ENCODE assay signal across 15 mouse cellular contexts in the genomic region with DNA sequence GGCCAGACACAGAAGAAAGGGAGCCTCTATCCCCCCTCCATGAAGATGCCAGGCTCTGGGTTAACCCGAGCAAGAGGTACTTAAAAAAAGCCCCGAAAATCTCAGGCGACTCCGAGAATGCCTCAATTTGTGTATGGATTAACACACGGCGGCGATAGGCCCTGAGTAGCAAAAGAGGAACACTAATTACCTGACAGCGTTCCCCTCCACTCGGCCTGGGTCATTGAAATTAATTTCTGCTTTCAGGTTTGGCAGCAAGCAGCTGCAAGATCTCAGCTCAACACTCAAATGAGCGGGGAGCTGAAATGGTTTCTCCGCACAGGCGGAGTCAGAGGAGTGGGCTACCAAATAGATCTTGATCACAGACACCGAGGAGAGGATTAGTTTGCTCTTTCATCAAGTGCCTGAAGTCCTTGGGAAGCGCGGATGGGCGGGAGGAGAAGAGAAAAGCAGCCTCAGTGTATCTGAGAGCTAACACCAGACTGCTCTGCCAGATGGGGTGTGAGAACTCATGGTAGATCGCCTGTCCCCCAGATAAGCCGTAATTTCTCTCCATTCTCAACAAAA.
DNase-seq lines count a peak whose midpoint lies in the region; ATAC-seq and TF ChIP-seq lines count a peak whose summit lies in the region.
"Had no signal": no experiment of that assay in that cellular context is flagged by ENCODE, and none has a peak within 500 bp of the region (broad histone marks: within the 10 kb centered on the region; RNA-seq: fewer than 3 reads in every experiment).

No protein-coding gene starts in this region.

- H3K4me2 ChIP-seq in kidney, embryonic 16.5 days (replicated peaks; ENCODE audit: low read depth, low read length) = peak overlapping the region; percentile 27; the same call in 1 of the 2 replicates

- H3K36me3 ChIP-seq in kidney, embryonic 16.5 days (ENCODE audit: insufficient read depth, low read length) = no peaks in the 10 kb centered on the region
- no peaks in the 10 kb centered on the region for H3K36me3 ChIP-seq in midbrain, embryonic 10.5 days

- WGBS in kidney, embryonic 16.5 days = 22% methylated on average over 18 of the region's 18 CpGs
- 58% methylated on average over 18 of the region's 18 CpGs for WGBS in bone marrow, adult 2 months
- 34% methylated on average over 18 of the region's 18 CpGs for WGBS in midbrain, embryonic 10.5 days

- H3K9ac ChIP-seq in kidney, embryonic 16.5 days (replicated peaks; ENCODE audit: low read length) = peak overlapping the region; percentile 12; the same call in 1 of the 2 replicates
- H3K9ac ChIP-seq: liver, embryonic 14.5 days had no signal

- H3K4me3 ChIP-seq in kidney, embryonic 16.5 days (ENCODE audit: low read length) = no peak overlapping the region
- H3K4me3 ChIP-seq in bone marrow, adult 2 months (replicated peaks; ENCODE audit: control insufficient read depth, low read depth, low read length) = no peak overlapping the region
- no peak overlapping the region for H3K4me3 ChIP-seq in midbrain, embryonic 10.5 days
- H3K4me3 ChIP-seq: erythroblast, embryonic 14.5 days had no signal

- no peaks in the 10 kb centered on the region for H3K9me3 ChIP-seq in kidney, embryonic 16.5 days (ENCODE audit: low read length)
- no peaks in the 10 kb centered on the region for H3K9me3 ChIP-seq in midbrain, embryonic 10.5 days (replicated peaks)

- TF ChIP-seq CTCF in bone marrow, adult 2 months (IDR thresholded peaks at IDR 0.05; ENCODE audit: control insufficient read depth, insufficient read depth, low read length) = no peak

- ATAC-seq in kidney, embryonic 16.5 days (ENCODE audit: low FRiP score, low TSS enrichment) = no peak

- H3K4me1 ChIP-seq in kidney, embryonic 16.5 days (ENCODE audit: insufficient read depth, low read length) = peaks cover 32% of the 10 kb centered on the region
- H3K4me1 ChIP-seq in bone marrow, adult 2 months (ENCODE audit: control insufficient read depth, insufficient read depth, low read length) = peaks cover 8% of the 10 kb centered on the region; the same call in 1 of the 2 replicates
- peaks cover 45% of the 10 kb centered on the region for H3K4me1 ChIP-seq in midbrain, embryonic 10.5 days

- TF ChIP-seq POLR2A in bone marrow, adult 2 months (IDR thresholded peaks at IDR 0.05; ENCODE audit: borderline replicate concordance, control insufficient read depth, low read depth, low read length) = no peak

- DNase-seq in kidney, adult 18-20 months = no peak
- DNase-seq in embryo, embryonic 9.5 days (ENCODE audit: extremely low spot score) = peak; percentile 22
- no peak for DNase-seq in midbrain, embryonic 10.5 days (ENCODE audit: low spot score)
- DNase-seq in frontal cortex, postnatal 25 days (ENCODE audit: low spot score in 2 of 2) = no peak
- no peak for DNase-seq in thymus, postnatal 0 days (ENCODE audit: low spot score)
- no peak for DNase-seq in cerebellum, adult 9-10 months
- DNase-seq: adrenal gland, postnatal 25 days; cerebellum, adult 8-10 months; gastrocnemius, postnatal 36 days; kidney, postnatal 14 days; spleen, adult 18-20 months had no signal

- no peaks in the 10 kb centered on the region for H3K27me3 ChIP-seq in kidney, embryonic 16.5 days (ENCODE audit: insufficient read depth, low read length)
- H3K27me3 ChIP-seq in midbrain, embryonic 10.5 days (ENCODE audit: low read depth, poor library complexity, severe bottlenecking) = peaks cover 35% of the 10 kb centered on the region

- 0 out of 2 replicates have a peak overlapping the region, but pooled peaks have one; percentile 2 for H3K27ac ChIP-seq in kidney, embryonic 16.5 days (ENCODE audit: low read length)
- H3K27ac ChIP-seq in bone marrow, adult 2 months (ENCODE audit: control insufficient read depth, insufficient read depth, low read depth, low read length, poor library complexity) = 0 out of 2 replicates have a peak overlapping the region, but pooled peaks have one; percentile 20
- H3K27ac ChIP-seq in midbrain, embryonic 10.5 days (replicated peaks) = peak overlapping the region; percentile 46; the same call in 1 of the 2 replicates
- H3K27ac ChIP-seq: liver, embryonic 14.5 days had no signal
